Mouse (Mus musculus) cerebral cortex, adult 2 months (tissue): Measurements from ENCODE around the gene Ebf1.

ENCODE experiments used
- WGBS: fragments of 180-500 bp; shearing (Covaris S2); methylation state at CpG from one replicate; pipeline ENCODE4 v1.1.7; 2018; 5-methylcytosine and 5-hydroxymethylcytosine counted together

Ebf1 gene

DNA sequence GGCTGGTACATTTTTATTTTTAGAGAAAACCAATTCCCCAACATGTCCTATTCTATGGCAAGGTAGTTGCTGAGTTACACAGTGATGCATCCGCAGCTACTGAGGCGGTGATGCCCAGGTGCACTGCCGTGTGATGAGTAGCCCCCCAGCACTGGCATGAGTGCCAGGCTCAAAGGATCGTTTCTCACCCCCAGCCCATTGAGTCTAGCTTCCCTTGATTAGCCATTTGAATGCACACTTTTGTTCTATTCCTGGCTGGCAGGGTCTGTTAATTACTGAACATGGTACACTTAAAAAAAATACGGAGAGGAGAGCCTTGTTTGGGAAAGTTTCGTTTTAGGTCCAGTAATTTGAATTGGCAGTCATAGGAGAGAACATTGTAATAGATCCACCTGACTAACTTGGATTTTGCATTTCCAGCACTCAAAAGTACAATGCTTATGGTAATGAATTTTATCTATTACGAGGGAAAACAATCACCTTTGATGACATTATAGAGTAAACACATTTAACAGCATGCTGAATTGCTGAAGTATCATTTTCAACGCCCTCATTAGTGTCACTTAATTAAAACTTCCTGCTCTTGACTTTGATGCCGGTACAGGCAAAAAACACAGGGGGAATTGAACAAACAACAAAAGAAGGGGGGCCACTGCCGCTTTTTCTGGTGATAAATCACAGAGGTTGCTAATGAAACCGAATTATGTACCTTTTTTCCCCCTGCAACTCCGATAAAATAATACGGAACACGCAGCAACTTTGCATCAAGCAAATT, 167.3 kb downstream of the Ebf1 start:
- WGBS, result 18% methylated on average over 14 of the region's 14 CpGs

DNA sequence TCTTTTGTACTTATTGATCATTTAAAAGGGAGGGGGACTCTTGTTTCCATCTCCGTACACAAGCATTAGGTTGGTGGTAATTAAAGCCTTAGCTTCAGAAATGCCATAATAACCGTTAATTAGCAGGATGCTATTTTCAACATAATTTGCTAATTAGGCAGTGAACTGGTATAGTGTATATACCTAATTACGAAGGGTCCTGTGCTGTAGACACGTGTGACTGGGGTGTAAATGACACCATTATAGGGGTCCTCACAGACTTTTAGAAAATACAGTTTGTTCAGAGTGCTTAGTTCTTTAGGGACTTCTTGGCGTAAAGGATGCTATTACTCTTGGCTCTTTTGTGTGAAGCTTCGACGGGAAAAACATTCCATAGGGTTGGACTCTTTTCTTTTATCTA, 167.9 kb downstream of the Ebf1 start:
- 23% methylated on average over 7 of the region's 7 CpGs for WGBS

GRCm38 (mm10) chr11:44785479-44785878, 168.4 kb downstream of the Ebf1 start:
- WGBS, result 41% methylated on average over 5 of the region's 5 CpGs

DNA sequence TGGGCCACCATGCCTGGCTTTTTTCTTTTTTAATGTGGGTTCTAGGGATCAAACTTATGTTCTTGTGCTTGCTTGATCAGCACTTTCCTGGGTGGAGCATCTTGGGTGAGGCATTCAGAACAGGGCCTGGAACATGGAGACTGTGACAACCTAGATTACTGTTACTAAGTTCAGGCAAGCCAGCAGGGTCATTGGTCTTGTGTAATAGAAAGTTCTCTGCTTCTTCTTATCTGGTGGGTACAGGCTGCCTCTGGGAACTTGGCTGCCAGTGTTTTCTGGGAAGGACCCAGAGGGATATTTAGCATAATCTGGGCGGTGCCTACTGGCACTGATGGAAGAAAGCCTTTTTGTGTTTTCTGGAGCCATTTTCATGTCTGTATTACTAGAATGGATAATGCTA, 170.9 kb downstream of the Ebf1 start:
- 71% methylated on average over 1 of the region's 1 CpGs for WGBS

DNA sequence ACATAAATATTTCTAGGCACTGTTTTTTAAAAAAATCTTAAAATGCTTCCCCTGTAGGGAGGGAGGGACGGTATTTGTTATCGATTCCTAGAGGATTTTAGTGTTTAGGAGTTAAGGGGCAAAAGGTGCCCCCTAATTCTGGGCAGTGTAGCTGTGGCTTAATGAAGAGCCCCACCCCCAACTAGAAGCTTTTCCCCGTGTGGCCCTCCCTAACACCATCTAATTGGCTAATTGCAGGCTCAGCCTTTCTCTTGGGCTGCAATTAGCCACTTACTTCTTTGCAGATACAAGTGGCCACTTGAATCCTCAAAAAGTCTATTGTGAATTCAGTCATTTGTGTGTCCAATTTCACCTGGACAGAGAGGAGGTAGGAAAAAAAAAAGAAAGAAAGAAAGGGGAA, 175.7 kb downstream of the Ebf1 start:
- WGBS, result 12% methylated on average over 3 of the region's 3 CpGs

- WGBS, result 77% methylated on average over 4 of the region's 4 CpGs
These were observed 177.8 kb downstream of the Ebf1 start for GRCm38 (mm10) chr11:44794883-44795282.

GRCm38 (mm10) chr11:44795767-44796166, 178.7 kb downstream of the Ebf1 start:
- WGBS, result 73% methylated on average over 3 of the region's 3 CpGs

- WGBS, result 69% methylated on average over 3 of the region's 3 CpGs
These were observed 181.2 kb downstream of the Ebf1 start for GRCm38 (mm10) chr11:44798270-44798669.

DNA sequence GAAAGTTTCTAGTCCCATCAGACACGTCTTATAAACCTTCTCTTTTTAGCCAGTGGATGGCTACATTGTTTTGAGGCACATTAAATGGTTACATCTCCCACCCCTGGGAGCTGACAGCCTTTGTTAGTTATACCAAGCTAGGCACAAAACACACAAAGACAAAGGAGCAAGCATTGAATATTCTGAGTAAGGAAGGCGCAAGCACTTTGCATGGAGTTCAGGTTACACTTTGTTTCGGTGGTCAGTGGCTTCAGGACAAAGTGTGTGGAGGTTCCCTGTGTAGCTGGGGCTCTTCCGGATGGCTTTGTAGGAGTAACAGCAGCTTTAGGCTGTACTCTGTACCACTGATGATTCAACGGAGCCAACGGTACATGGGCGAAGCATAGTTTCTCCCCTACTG, 186.9 kb downstream of the Ebf1 start:
- 80% methylated on average over 7 of the region's 7 CpGs for WGBS

DNA sequence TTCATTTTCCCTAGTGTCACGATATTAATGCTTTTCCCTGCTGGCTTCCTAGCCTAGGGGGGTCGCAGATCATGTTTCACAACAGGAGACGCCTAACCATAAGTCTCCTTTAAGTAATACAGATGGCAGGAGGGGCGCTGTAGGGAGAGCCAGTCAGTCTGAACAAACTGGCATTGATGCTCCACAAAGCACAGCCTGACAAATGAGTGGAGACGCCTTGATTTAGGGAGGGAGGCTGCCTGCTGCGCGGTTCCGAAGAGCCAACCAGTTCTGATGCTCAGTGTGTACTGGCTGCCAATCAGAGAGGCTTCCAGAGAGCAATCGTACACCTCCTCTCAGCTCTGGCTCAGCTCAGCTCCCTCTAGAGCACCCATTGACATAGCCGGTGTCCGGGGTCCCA, 189.5 kb downstream of the Ebf1 start:
- WGBS, result 21% methylated on average over 11 of the region's 11 CpGs

DNA sequence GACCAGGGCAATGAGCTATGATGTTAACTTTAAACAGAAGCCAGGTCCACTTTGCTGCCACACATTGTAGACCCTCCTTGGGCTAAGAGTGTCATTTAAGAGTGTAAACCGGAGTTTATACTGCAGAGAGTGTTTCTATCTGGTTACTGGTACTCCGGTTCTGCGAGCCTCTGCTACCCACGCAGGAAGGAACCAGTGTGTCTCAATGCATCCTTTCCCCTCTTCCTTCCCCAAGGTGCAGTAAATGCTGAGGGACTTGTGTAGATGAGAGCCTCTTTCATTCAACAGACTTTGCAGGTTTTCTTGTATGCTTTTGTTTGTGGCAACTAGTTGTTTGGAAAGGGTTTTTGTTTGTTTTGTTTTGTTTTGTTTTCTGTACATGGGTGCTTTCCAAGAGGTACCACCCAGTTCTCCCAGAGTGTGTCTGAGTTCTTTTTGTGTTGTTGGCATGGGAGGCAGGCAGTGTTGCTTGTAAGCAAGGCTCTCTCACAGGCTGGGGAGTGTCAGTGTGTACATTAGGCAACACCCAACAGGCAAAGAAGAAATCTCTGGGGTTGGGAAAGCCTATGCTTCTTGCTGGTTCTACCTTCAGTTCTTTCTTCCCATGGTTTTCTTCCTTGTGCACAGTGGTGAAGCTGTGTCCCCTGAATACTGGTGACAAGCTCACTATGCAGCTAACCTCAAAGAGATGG, 191.9 kb downstream of the Ebf1 start:
- WGBS, result 76% methylated on average over 4 of the region's 4 CpGs

DNA sequence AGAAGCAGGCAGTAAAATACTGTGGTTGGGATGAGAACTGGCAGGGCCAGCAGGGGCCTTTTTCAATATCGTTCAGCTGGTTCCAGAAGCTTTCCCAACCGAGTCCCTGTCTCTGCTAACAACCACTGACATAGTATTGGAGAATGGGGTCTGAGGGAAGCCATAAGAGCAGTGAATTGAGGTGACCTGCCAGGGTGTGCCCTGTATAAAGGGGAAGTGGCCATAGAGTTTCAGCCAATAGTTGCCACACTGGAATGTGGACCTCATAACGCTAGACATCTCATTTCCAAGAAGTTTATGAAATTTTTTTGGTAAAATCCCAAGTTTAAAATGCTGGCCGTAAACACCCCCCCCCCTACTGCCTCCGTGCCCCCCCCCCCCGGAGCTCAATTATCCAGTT, 193.9 kb downstream of the Ebf1 start:
- WGBS, result 75% methylated on average over 6 of the region's 6 CpGs

- 91% methylated on average over 5 of the region's 5 CpGs for WGBS
These were observed 195.2 kb downstream of the Ebf1 start for GRCm38 (mm10) chr11:44812193-44812746.

DNA sequence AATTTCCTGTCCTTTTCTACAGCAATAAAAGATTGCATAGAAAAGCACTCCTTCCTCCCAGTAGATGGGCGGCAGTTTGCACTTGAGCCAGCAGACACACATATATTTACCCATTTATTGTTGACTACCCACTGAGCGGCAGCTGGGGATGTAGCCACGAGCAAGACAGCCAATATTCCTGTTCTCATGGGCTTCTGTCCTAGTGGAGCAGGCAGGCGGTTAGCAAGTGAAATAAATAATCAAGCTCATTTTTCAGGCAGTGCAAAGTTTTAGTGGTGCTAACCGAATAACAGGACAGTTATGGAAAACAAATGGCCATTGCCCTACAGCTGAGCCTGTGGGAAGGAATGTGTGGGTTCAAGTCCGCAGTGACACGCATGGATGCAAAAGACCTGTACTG, 196.4 kb downstream of the Ebf1 start:
- WGBS, result 76% methylated on average over 7 of the region's 7 CpGs

GRCm38 (mm10) chr11:44814847-44815246, 197.7 kb downstream of the Ebf1 start:
- 86% methylated on average over 5 of the region's 5 CpGs for WGBS

DNA sequence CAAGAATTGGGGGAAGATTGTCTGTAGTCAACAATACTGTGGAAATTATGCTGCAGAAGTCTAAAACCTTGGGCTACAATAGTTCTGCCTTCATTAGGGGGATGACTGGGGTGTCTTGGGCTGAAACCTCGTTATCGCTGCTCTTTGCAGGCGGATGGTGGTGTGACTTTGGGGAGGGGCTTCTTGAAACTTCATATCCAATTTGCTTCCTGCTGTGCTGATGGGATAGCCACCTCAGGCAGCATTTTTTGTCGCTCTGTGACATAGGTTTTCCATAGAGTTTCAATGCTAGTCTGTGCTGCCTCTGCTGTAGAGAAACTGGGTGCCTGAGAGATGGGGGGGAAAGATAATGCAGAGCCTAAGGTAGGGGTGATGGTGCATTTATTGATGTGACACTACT, 198.9 kb downstream of the Ebf1 start:
- WGBS, result 73% methylated on average over 4 of the region's 4 CpGs

DNA sequence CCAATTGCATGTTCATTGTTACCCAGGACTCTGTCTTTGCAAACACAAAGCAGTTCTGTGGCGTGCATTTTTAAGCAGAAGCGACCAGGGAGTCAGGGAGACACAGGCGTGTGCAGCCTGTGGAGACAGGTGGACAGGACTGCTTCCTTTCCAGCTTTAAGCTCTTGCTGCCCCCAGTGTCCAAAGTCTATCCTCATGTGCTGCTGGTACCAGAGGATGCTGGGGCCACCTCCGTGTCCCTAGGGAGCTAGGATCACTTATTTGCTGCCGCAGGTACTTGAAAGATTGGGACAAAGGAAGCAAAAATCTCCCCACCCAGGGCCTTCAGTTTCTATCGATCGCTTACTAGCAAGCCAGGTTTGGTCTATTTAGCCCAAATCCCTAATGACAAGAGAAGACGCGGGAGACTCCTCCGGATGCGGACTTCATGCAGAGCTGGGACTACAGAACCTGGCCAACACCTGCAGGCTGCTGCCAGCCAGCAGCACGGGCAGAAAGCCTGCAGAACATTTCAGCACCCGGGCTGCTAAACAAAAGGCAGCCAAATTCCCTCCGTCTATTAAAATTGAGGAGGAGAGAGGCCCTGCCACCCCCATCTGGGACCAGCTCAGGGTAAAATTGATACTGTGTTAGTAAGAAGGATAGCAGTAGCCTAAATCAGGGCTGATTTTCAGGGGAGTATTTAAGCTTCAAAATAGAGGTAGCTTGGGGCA, 215.3 kb downstream of the Ebf1 start:
- 39% methylated on average over 14 of the region's 14 CpGs for WGBS

DNA sequence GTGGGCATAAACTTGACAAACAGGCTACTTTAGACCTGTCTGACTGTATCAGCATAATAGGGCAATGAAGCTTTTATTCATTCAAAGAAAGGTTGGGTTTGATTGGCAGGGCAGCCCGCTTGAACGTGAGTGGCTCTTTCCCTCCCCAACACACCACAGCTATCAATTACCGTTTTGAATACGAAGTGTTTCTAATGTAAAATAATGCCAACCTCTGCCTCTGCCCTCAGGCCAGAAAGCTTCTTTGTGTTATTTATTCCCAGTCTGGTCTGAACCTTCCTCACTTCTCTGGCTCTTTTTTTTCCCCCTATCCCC, 215.8 kb downstream of the Ebf1 start:
- 20% methylated on average over 4 of the region's 4 CpGs for WGBS

DNA sequence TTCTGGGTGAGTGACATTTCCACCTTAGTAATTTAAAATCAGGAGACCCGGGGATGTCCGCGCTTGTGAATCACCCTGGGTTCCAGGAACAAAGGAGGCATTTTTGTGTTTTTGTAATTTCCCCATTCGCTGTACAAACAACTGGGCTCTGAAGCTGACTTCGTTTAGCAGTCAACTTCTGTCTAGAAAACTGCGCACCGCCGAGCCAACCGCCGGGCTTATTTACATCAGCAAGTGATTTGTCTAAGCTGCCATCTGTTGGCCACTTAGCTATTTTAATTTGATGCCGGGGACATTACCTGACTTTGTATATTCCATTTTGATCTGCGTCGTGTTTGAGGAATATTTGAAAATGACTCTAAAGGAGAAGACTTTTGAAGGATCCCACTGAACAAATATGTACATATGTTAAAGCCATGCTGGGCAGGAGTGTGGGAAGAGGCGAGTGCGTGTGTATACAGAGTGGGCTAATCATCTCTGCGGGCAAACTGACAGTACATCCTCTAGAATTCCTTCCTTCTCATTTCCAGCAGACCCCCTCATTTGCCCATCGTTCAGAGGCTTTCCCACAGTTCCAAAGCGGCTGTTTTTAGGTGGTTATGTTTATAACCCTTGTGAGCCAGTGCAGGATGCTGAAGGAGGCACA, 216.4 kb downstream of the Ebf1 start:
- WGBS, result 35% methylated on average over 18 of the region's 18 CpGs

GRCm38 (mm10) chr11:44835166-44835565, 218.0 kb downstream of the Ebf1 start:
- WGBS, result 53% methylated on average over 5 of the region's 5 CpGs

- 90% methylated on average over 2 of the region's 2 CpGs for WGBS
These were observed 220.5 kb downstream of the Ebf1 start for GRCm38 (mm10) chr11:44837592-44837991.
